Mouse (Mus musculus) T-helper 1 cell (primary cell): Measurements from ENCODE around the gene Dclk2.

ENCODE experiments used
- in situ Hi-C: fragments of 300-600 bp; cut with MboI, MseI; formaldehyde crosslinking; loops from one replicate; pipeline ENCODE4 v1.15.1; 2025; ENCODE audit warnings: high pct_unique_total_duplicates

The Dclk2 gene

GRCm38 (mm10) chr3:86894491-86894890, 26.2 kb downstream of the Dclk2 start:
- in situ Hi-C loops = no loop called here

- in situ Hi-C loops = no loop called here
These were observed 33.1 kb downstream of the Dclk2 start for GRCm38 (mm10) chr3:86887512-86887911.

GRCm38 (mm10) chr3:86885180-86885579, 35.5 kb downstream of the Dclk2 start:
- in situ Hi-C loops = no loop called here

- in situ Hi-C loops = no loop called here
These were observed 36.2 kb downstream of the Dclk2 start for GRCm38 (mm10) chr3:86884481-86884880.

GRCm38 (mm10) chr3:86883985-86884384, 36.7 kb downstream of the Dclk2 start:
- in situ Hi-C loops = no loop called here

- in situ Hi-C loops = no loop called here
These were observed 44.7 kb downstream of the Dclk2 start for GRCm38 (mm10) chr3:86875912-86876311.

- in situ Hi-C loops = no loop called here
These were observed 47.5 kb downstream of the Dclk2 start for GRCm38 (mm10) chr3:86873092-86873600.

- in situ Hi-C loops = no loop called here
These were observed 49.7 kb downstream of the Dclk2 start for GRCm38 (mm10) chr3:86870952-86871351.

- in situ Hi-C loops = no loop called here
These were observed 50.2 kb downstream of the Dclk2 start for GRCm38 (mm10) chr3:86870411-86870810.

GRCm38 (mm10) chr3:86868721-86869120, 51.9 kb downstream of the Dclk2 start:
- in situ Hi-C loops = no loop called here

- in situ Hi-C loops = no loop called here
These were observed 57.2 kb downstream of the Dclk2 start for GRCm38 (mm10) chr3:86863327-86864008.

- in situ Hi-C loops = no loop called here
These were observed 57.7 kb downstream of the Dclk2 start for GRCm38 (mm10) chr3:86862939-86863311.

GRCm38 (mm10) chr3:86862245-86862938, 58.3 kb downstream of the Dclk2 start:
- in situ Hi-C loops = no loop called here

- in situ Hi-C loops = no loop called here
These were observed 60.9 kb downstream of the Dclk2 start for GRCm38 (mm10) chr3:86859791-86860190.

GRCm38 (mm10) chr3:86858699-86859098, 62.0 kb downstream of the Dclk2 start:
- in situ Hi-C loops = no loop called here

- in situ Hi-C loops = no loop called here
These were observed 62.7 kb downstream of the Dclk2 start for GRCm38 (mm10) chr3:86857833-86858398.

GRCm38 (mm10) chr3:86852867-86853266, 67.8 kb downstream of the Dclk2 start:
- in situ Hi-C loops = no loop called here

GRCm38 (mm10) chr3:86851131-86851530, 69.5 kb downstream of the Dclk2 start:
- in situ Hi-C loops = no loop called here

- in situ Hi-C loops = no loop called here
These were observed 70.1 kb downstream of the Dclk2 start for GRCm38 (mm10) chr3:86850394-86851030.

GRCm38 (mm10) chr3:86849337-86849736, 71.3 kb downstream of the Dclk2 start:
- in situ Hi-C loops = no loop called here

- in situ Hi-C loops = no loop called here
These were observed 73.1 kb downstream of the Dclk2 start for GRCm38 (mm10) chr3:86847536-86847935.

GRCm38 (mm10) chr3:86846036-86846435, 74.6 kb downstream of the Dclk2 start:
- in situ Hi-C loops = no loop called here
